Mouse (Mus musculus) olfactory bulb, adult 2 months (tissue): ENCODE data around the gene Pgrmc2.

Experiments
- CTCF ChIP-seq: fragments of 200-500 bp; IDR thresholded peaks from 2 replicates; pipeline ENCODE4 v1.5.1; 2012; ENCODE audit warnings: low read depth, mild to moderate bottlenecking, low read length, moderate library complexity; ENCODE audit not compliant: insufficient read depth
- POLR2A ChIP-seq: fragments of 200-500 bp; IDR thresholded peaks from 2 replicates; pipeline ENCODE4 v1.6.1; 2012; ENCODE audit warnings: mild to moderate bottlenecking, low read depth, low read length, moderate library complexity; ENCODE audit not compliant: insufficient read depth

GRCm38 (mm10) chr3:41082520-41082884 lies 344 bp downstream of the Pgrmc2 start:
- TF ChIP-seq POLR2A (no peak), CTCF (no peak)
